Comparison of ENCODE assay signal across 8 mouse cellular contexts in the genomic region with DNA sequence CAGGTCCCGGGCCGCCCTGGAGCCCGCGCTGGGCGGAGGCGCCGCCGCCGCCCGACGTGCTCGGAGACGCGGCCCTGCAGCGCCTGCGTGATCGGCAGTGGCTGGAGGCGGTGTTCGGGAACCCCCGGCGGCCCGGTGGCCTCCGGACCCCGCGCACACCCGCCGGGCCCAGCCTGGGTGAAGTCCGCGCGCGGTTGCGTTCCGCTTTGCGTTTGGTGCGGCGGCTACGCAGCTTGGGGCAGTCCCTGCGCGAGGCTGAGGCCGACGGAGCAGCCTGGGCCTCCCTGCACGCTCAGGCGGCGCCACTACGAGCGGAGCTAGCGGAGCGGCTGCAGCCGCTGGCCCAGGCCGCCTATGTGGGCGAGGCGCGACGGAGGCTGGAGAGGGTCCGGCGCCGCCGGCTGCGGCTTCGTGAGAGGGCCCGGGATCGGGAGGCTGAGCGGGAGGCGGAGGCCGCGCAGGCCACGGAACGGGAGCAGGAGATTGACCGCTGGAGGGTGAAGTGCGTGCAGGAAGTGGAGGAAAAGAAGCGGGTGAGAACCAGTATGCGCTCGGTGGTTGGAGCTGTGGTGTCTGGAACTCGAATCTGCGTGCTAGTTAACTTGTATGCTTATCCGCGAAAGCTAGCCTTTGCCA. TPM values are rescaled to one million over a fixed set of nuclear protein-coding genes. Genes with fewer than 3 reads are reported as not detected.
A peak's percentile ranks its signal among the peaks of the same experiment; 100 is the strongest.
DNase-seq lines count a peak whose midpoint lies in the region; ATAC-seq lines count a peak whose summit lies in the region.

No protein-coding gene starts in this region.

- H3K4me3 ChIP-seq in hindbrain, embryonic 16.5 days (ENCODE audit: low read length): peak overlapping the region; percentile 100
- H3K4me3 ChIP-seq in megakaryocyte, embryonic 14.5 days (replicated peaks): peak overlapping the region; percentile 97

- H3K36me3 ChIP-seq in hindbrain, embryonic 16.5 days (ENCODE audit: control insufficient read depth, insufficient read depth, low read length): no peaks in the 10 kb centered on the region
- H3K36me3 ChIP-seq in megakaryocyte, embryonic 14.5 days (replicated peaks; ENCODE audit: low read length): peaks cover 5% of the 10 kb centered on the region

- H3K9ac ChIP-seq in hindbrain, embryonic 16.5 days (ENCODE audit: low read depth, low read length): peak overlapping the region; percentile 96

- intact Hi-C loops in left cerebral cortex, postnatal 14 days (cut with DNase I): no loop called here

- no peaks in the 10 kb centered on the region for H3K27me3 ChIP-seq in hindbrain, embryonic 16.5 days (replicated peaks; ENCODE audit: control insufficient read depth, insufficient read depth, low read length)
- no peaks in the 10 kb centered on the region for H3K27me3 ChIP-seq in megakaryocyte, embryonic 14.5 days (replicated peaks)

- peak; percentile 65 for DNase-seq in ZHBTc4 (ENCODE audit: low read depth, low spot score)
- DNase-seq in cerebellum, adult 9-10 months: peak; percentile 32
- DNase-seq in left cerebral cortex, postnatal 14 days (ENCODE audit: low spot score in 2 of 2): peak; percentile 28 to 41
- peak; percentile 31 to 52 for DNase-seq in right cerebral cortex, adult 2 months (ENCODE audit: low spot score in 2 of 2)
- DNase-seq in urinary bladder, postnatal 25 days (ENCODE audit: low spot score): peak; percentile 33

- no peaks in the 10 kb centered on the region for H3K9me3 ChIP-seq in hindbrain, embryonic 16.5 days (ENCODE audit: control insufficient read depth, low read length)
- H3K9me3 ChIP-seq in megakaryocyte, embryonic 14.5 days: peaks cover 7% of the 10 kb centered on the region; the same call in 1 of the 2 replicates

- WGBS in hindbrain, embryonic 16.5 days: 0% methylated on average over 61 of the region's 77 CpGs

- peak; percentile 76 for ATAC-seq in frontal cortex, adult (ENCODE audit: low TSS enrichment)
- ATAC-seq in hindbrain, embryonic 16.5 days: peak; percentile 69

- H3K27ac ChIP-seq in hindbrain, embryonic 16.5 days (ENCODE audit: low read depth, low read length): peak overlapping the region; percentile 96

- peak overlapping the region; percentile 88 for H3K4me2 ChIP-seq in hindbrain, embryonic 16.5 days (ENCODE audit: low read length)

- H3K4me1 ChIP-seq in hindbrain, embryonic 16.5 days (ENCODE audit: control insufficient read depth, insufficient read depth, low read depth, low read length): peaks cover 15% of the 10 kb centered on the region
- H3K4me1 ChIP-seq in megakaryocyte, embryonic 14.5 days: peaks cover 40% of the 10 kb centered on the region

RNA-seq across cellular contexts. Expression of a gene that starts 0.7 kb away (rescaled TPM):
- 4.0 and 6.7 TPM in 2 replicates for polyA plus RNA-seq in hindbrain, embryonic 16.5 days (2015; fragmentation: Nextera tagmentation; extraction: Ambion mirVana)
- 10 to 100 TPM; 21.5 to 22.6 TPM for total RNA-seq in left cerebral cortex, postnatal 14 days (2021)
- polyA plus RNA-seq in megakaryocyte, embryonic 14.5 days (2012; ENCODE audit: insufficient read depth, low replicate concordance): 7.3 and 14.5 TPM in 2 replicates

RNA-seq across cellular contexts. Expression of a gene that starts 14.2 kb away (rescaled TPM):
- polyA plus RNA-seq in hindbrain, embryonic 16.5 days (2015; fragmentation: Nextera tagmentation; extraction: Ambion mirVana): 2.5 and 3.0 TPM in 2 replicates
- total RNA-seq in left cerebral cortex, postnatal 14 days (2021): 1 to 10 TPM; 3.3 to 3.7 TPM
- polyA plus RNA-seq in megakaryocyte, embryonic 14.5 days (2012; ENCODE audit: insufficient read depth, low replicate concordance): 0.28 and 4.7 TPM in 2 replicates

RNA-seq across cellular contexts. Expression of a gene that starts 44.9 kb away (rescaled TPM):
- polyA plus RNA-seq in hindbrain, embryonic 16.5 days (2015; fragmentation: Nextera tagmentation; extraction: Ambion mirVana): 0.55 and 0.78 TPM in 2 replicates
- under 1 TPM in 1 of 2 experiments, not detected in 1; 0.15 TPM for total RNA-seq in left cerebral cortex, postnatal 14 days (2021)
- polyA plus RNA-seq in megakaryocyte, embryonic 14.5 days (2012; ENCODE audit: insufficient read depth, low replicate concordance): not detected in 2 replicates

RNA-seq across cellular contexts. Expression of a gene that starts 51.7 kb away (rescaled TPM):
- polyA plus RNA-seq in hindbrain, embryonic 16.5 days (2015; fragmentation: Nextera tagmentation; extraction: Ambion mirVana): 7.7 and 8.1 TPM in 2 replicates
- 1 to 10 TPM; 2.6 to 3.3 TPM for total RNA-seq in left cerebral cortex, postnatal 14 days (2021)
- polyA plus RNA-seq in megakaryocyte, embryonic 14.5 days (2012; ENCODE audit: insufficient read depth, low replicate concordance): not detected in 2 replicates

RNA-seq across cellular contexts. Expression of a gene that starts 52.5 kb away (rescaled TPM):
- 37.2 and 41.6 TPM in 2 replicates for polyA plus RNA-seq in hindbrain, embryonic 16.5 days (2015; fragmentation: Nextera tagmentation; extraction: Ambion mirVana)
- 10 to 100 TPM; 27.3 to 28.3 TPM for total RNA-seq in left cerebral cortex, postnatal 14 days (2021)
- polyA plus RNA-seq in megakaryocyte, embryonic 14.5 days (2012; ENCODE audit: insufficient read depth, low replicate concordance): 4.8 and 6.1 TPM in 2 replicates

Comparison
In these comparisons a context has a peak if more than half of its experiments do, and no peak if none do; other contexts are left out.
1. Peak in every context shown above with its lines: DNase-seq, ATAC-seq, H3K4me3 ChIP-seq and H3K27ac ChIP-seq.